Mouse (Mus musculus) urinary bladder, postnatal 10 days (tissue): ENCODE results near the gene Adgrl3.

Experiments
- DNase-seq: peaks from one replicate; pipeline ENCODE4 v3.0.0; 2022; ENCODE audit warnings: low spot score

The Adgrl3 gene

DNA sequence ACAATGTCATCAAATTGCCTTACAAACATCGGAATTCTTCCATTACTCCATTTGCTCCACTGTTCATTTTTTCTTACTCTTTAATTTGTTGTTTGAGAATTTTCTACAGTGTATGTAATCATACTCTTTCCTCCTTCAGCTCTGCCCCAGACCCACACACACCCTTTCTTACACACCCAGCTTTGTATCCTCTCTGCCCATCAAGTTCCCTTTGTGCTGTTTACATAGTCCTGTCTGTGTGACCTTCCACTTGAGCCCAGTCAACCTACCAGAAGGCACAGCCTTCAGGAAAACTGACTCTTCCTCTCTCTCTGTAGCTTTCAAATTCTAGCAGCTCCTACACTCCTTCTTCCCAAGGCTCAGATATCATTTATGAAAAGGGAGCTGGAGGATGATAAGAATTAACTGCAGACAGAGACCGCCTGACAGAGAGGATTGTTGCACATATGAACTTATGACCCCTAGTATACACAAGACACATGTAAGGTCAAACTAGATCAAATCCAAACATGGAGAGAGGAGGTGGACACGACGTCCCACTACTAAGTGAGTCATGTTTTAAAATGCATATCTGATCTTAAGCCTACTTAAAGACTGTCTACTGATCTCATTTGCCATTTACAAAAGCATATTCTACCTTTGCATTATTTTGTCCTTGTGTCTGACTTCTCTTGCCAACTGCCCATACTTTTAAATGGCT, 654.5 kb downstream of the Adgrl3 start:
- DNase-seq, result no peak

DNA sequence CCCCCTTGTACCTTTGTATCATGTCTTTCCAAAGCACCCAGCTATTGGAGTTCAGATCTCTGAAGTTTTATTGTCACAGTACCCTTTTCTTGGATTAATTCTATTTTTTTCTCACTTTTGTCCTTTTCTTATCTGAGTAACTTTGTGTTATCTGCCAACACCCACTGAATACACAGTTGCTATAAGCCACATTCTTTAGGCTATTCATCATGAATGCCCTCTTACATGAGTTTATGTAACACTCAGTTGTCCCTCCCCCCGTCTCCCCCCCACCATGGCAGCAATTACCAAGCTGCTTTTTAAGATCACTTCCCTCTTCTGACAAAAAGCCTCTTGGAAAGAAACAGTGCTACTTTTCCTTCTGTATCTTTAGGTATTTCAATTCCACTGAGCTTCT, 655.0 kb downstream of the Adgrl3 start:
- no peak for DNase-seq

DNA sequence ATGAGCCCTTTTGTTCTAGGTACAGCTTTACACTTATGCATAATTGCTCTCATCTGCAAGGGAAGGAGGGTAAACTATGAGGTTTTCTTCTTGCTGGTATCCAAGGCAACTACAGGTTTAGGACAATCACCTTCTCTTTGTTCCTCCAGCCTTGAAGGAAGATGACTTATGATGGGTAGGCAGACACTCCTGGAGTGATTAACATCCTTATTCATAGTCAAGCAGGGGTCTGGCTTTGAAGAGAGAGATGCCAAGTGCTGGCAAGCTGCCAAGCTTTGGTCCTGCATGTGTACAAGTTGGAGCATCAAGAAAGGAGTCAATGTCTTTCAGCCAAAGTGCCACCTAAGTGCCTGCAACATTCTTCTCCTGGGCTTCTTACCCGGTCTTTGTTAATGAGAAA, 657.0 kb downstream of the Adgrl3 start:
- no peak for DNase-seq

DNA sequence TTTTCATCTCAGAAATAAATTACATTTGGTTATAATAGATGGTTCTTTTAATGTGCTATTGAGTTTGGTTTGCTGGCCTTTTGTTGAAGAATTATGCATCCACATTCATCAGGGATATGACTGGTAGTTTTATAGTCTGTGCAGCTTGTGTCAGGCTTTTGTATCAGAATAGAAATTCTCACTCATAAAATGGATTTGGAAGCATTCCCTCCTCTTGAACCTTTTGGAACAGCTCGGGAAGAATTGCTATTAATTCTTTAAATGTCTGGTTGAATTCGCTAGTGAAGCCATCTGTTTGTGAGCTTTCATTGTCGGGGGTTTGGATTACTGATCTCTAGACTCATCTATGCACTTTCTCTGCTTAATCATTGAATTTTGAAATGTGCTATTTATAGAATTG, 666.3 kb downstream of the Adgrl3 start:
- no peak for DNase-seq

DNA sequence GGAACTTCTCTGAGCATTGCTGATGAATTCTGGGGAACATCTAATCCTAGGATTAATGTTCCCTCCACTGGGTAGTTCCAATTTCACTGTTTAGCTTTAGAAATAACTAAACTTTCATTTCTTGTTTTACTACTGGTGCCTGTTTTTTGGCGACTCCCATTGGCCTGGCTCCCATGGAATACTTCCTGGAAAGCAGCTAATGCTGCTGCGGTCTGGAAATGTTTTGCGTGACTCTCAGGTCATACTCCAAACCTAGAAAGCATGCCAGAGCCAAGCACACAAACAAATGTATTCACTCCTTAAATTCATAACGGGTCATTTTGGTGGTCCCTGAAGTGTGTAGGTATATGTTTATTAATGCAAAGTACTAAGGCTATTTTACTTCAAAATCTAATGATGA, 666.9 kb downstream of the Adgrl3 start:
- DNase-seq, result no peak

DNA sequence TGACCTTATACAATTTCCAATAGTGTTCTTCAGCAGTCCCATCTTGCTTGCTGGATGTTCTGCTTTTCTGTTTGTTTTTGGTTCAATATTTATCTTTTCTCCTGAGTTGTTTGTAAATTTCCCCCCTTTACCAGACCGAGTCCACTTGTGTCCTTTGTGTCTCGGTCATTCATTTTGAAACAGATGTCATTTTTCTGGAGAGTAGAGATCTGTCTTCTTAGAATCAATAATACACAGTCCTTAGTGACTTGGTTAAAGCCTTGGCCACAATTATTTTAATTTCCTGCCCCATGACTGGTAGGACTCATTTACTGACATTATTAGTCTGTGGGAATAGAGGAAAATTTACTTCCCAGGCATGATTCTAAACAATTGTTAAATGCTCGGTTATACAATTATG, 709.7 kb downstream of the Adgrl3 start:
- DNase-seq, result no peak

DNA sequence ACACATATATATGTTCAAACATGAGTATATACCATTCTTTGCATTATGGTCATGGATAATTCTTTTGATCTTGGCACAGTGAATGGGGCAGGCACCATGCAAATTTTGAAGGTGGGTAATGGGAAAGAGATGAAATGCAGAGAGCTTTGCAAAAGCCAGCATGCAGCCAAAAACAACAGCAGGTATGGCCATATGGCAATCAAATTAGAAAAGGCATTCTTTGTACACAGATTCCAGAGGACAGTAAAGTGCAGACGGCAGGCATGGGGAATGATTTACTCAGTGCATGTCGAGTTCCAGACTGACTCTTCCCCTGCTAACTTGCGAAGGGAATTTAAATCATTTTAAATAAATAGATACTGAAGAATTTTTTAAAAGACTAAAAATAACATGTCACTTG, 716.1 kb downstream of the Adgrl3 start:
- no peak for DNase-seq

DNA sequence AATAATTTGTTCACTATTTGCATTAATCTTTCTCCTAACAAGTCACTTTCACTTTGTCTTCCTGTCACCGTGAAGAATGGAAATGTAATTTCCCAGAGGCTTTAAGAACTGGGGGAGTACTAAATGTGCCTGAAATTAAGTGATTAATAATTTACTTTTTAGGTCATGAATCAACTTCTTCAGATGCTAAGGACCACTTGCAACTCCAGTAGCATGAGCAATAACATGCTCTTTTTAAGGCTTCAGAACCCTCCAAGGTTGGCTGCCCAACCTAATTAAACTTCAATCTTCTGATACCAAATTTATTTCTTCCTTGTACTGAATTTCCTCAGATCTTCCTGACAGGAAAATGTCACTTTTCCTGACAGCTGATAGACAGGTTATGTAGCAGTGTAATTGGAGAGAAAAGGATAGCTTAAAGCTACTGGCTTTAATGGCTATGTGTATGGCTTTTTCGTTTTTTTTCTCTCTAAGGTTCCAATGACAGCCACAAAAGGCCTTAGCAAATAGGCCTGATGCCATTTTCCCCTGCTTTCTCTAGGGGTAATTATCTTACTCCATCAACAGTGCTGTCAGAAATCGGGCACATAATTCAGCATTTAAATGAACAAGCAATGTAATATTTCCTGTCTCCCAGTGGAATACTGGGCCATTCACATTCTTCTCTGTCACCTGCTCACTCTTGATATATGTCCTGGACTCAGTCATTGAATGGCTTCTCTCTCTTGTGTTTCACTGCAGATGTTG, 718.5 kb downstream of the Adgrl3 start:
- DNase-seq, result no peak

DNA sequence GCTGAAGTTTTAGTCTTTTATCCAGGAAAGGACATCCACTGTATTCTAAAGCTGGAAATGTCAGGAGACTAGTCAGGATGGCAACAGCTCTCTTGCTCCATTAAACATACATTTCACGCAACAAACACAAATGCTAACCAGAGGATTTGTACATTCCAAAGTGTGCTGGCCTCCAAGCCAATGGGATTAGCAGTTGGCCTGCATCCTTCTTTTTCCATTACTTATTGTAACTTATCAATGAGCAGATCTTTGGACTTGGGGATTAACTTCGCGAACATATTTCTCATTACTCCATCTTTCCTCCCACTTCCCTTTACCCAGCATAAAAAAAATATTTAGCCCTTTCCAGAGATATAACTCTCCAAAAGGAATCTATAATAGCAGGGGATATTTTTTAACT, 732.5 kb downstream of the Adgrl3 start:
- no peak for DNase-seq

DNA sequence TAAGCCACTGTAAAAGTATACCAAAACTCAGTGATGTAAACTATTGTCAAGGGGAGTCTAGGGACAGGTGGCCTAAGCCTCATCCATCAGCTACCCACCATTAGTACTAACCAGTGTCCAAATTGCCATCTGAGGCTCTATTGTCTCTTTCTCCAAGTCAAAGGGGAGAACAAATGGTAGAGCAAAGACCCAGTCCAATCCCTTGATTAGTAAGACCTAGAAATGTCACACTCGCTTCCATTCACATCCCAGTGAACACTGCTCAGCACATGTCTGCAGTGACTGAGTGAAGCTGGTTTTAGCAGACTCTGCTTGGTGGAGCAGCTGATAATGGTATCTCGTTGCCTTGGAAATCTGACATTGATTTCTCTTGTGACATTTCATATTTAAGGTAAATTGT, 735.8 kb downstream of the Adgrl3 start:
- DNase-seq, result no peak

DNA sequence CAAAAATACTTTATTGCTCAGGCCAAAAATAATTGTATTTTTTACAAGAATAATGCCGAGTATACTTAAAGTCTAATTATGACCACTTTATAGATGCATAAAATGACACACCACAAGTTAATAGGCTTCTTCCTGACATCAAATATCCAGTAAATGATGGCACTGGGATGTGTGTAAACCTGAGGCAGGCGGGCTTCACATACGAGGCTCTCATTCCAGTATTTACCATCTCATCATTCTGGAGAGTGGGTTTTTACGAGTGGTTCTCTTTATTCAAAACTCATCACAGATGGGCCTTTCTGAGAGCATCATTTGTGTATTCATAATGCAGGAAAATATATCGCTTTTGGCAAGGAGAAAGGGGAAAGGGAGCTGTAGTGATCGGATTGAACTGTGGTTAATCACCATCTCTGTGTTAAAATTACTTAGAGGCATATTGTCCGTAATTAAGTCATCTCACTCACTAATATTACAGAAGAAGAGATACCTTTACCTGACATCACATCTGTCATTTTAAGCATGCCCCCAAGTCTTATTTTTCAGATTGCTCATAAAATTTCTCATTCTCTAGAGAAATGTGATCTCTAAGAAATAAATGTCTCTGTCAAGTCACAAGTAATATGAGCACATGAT, 737.3 kb downstream of the Adgrl3 start:
- DNase-seq, result no peak

DNA sequence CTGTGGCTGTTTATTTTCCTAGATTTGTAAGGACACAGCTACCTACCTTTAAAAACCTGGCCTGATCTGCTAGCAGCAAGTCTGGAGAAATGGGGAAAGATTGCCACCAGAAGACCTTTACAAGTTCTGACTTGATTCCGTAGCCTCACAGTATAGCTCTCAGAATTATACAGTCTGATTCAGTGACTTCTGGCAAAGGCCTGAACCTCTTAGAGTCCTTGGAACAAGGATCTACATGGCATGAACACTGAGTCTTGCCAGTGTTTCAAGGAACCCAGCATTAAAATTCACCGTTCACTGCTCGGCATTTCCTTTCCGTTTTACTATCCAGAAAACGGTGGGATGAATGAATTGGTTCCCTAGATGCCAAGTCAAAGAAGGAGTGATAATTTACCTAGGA, 756.3 kb downstream of the Adgrl3 start:
- no peak for DNase-seq

DNA sequence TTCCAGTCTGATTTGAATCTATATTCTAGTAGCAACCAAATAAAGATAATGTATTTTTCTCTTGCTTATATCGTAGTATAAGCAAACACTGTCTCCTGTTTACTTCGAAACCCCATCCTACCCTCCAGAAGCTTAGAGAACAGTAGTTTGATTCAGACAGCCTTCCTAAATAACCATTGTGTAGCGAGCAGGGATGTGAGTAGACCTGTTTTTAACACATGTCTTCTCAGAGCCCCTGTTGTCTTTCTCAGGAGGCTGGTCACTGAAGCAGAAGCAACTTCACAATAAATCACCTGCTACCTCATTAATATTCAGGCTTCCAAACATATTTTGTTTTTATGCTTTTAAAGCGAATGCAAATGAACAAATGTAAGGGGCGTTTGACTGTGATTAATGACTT, 756.8 kb downstream of the Adgrl3 start:
- DNase-seq, result no peak

DNA sequence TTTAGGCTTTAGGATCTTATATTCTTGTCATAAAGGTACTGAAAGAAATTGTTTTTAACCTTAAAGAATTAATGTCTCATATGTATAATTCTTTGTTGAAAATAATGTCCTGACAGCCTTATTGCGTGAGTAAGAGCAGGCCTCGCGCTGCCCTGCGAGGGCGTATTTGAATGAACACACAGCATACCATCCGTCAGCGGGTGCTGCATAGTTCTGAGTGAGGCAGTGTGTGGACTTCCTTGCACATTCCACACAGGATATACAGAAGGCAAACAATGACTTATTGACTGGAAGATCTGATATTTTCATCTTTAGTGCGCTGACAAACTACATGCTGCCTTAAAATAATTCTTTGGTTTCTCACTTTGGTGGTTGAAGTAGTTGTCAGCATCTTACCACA, 764.8 kb downstream of the Adgrl3 start:
- DNase-seq, result no peak

DNA sequence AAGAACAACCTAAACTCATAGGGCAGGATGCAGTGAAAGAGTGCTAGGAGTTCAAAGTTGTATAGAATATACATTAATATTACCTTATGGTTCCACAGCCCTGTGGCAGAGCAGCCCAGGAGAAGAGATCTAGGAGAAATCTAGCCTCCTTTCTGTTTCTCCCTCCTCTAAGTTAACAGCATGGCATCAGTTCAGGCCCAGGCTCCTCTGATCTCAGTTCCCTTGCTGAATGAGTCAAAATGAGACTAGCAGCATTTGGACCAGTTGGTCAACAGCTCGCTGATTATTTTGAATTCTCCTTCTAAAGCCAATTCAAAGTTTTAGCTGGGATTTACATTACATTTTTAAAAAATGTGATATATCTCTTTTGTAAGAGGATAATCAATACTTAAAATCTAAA, 770.8 kb downstream of the Adgrl3 start:
- no peak for DNase-seq

DNA sequence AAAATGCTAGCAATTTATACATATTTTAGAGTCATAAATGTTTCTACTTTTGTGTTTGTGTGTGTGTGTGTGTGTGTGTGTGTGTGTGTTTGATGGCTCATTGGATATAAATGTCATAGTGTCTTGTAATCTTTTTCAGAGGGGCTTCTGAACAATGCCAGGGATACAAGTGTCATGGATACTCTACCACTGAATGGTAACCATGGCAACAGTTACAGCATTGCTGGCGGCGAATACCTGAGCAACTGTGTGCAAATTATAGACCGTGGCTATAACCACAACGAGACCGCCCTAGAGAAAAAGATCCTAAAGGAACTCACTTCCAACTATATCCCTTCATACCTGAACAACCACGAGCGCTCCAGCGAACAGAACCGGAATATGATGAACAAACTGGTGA, 774.2 kb downstream of the Adgrl3 start:
- no peak for DNase-seq

DNA sequence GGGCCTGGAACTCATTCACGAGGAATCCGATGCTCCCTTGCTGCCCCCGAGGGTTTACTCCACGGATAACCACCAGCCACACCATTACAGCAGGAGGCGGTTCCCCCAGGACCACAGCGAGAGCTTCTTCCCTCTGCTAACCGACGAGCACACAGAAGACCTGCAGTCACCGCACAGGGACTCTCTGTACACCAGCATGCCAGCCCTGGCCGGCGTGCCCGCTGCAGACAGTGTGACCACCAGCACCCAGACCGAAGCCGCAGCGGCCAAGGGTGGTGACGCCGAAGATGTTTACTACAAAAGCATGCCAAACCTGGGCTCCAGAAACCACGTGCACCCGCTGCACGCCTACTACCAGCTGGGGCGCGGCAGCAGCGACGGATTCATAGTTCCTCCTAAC, 774.7 kb downstream of the Adgrl3 start:
- DNase-seq, result no peak

DNA sequence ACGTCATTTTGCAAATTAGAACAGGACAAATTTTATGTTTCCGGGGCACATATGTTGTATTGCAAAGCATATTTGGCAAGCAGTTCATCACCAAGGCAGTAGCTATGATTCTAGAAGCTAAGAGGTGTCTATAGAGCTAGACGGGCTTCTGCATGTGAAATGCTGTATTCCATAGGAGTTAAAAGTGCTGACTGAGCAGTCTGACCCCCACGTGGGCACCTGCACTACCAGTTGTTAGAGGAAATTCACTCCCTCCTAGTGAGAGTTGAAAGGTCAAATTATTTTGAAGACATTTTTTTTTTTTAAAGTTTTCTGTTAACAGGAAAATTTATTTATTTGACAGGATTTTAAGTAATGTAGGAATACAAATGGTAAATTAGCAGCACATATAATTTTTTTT, 776.2 kb downstream of the Adgrl3 start:
- DNase-seq, result no peak

DNA sequence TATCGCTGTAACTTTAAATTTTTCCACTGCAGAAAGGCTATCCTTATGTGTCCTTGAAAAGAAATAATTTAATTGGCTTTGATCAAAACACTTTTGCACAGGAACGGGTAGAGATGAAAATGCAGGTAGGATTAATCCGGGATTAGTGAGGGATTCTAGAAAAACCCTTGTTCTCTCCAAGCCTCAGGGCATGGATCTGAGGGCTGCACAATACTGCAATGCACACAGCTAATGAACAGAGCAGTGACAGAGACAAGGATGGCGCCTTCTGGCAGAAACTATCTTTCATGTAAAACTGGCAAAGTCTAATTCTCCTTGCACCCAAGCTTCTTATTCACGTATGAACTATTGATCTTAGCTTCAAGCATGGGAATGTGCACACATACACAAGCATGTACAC, 791.0 kb downstream of the Adgrl3 start:
- no peak for DNase-seq

DNA sequence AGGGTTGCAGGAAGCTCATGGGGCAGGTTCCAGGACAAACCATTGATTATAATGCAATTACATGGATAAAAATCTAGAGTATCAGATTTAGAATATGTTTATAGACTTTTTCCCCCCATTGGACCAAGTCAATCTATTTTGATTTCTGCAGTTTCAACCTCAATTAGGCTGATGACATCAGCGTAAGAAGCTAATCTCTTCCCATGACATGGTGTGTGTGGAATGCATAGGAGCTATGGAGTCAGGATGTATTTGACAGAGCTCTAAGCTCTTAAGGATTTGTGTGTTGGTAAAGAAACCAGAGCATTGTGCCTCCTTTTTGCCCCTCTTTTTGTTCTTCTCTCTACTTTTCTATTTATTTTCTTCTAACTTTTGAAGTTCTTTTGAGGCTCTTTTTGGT, 812.1 kb downstream of the Adgrl3 start:
- no peak for DNase-seq

DNA sequence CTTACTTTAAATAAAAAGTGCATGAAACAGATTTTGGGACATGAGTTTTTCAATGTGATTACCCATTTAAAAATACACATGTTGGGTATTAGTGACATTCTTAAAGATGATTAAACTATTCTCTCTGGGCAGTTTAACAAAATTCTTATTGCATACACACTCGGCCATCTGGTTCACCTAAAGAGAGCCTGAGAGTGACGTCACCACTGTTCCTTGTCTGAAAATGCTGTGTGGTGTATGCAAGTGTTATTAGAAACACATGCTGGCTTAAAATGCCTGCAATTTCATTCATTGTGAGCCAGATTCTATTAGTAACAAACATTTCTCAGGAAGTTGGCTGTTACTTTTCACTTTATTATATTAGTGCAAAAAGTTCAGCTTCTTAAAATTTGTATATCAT, 812.7 kb downstream of the Adgrl3 start:
- no peak for DNase-seq

DNA sequence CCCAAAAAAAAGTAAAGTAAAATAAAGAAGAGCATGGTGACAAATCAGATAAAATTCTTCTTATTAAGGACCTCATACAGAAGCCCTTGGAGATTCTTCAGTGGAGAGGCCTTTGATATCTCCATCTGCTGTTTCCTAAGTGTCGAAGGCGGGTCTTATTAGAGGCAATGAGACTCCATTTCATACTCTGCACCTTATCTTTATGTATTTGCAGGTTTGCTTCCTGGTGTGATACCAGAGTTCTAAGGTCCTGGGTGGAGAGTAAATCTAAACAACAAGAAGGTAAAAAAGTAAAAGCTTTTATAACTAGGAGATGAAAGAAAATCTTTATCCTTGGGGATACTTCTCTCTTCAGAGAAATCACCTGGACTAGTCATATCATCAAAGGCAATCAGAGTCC, 817.9 kb downstream of the Adgrl3 start:
- no peak for DNase-seq

DNA sequence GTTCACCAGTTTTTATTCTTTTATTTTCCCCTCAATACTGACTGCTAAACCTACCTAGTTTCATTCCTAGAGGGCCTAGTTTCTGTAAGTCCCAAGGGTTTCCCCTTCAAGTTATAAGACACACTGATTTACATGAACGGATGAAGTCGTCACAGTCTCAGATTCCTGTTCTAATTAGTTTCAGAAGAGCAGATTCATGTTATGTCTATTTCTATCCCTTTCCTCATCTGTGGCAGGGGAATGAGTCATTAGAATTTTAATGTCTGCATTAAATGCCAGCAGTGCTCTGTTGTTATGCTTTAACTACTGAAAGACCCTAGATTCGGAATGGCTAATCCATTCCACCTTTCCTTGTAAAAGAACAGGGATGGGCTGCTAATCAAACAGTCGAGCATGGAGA, 823.9 kb downstream of the Adgrl3 start:
- no peak for DNase-seq

DNA sequence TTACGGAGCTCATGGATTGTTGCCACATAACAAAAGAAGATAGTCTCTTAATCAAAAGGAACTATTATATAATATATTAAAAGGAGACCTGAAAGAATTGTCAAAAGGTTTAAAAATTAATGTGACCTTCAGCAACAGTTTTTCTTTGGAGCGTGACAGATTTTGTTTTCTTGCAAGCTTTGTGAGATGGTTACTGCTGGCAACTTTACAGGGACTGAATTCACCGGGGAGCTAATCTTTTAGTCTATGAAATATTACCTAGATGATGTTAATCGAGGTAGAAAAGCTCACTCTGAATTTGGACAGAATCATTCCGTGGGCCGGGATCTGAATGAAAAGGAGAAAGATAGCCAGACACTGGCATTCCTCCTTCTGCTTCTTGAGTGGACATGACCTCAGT, 850.4 kb downstream of the Adgrl3 start:
- no peak for DNase-seq
